Mouse (Mus musculus): Measurements from ENCODE around the gene Cfap43. TPM values are rescaled to one million over a fixed set of nuclear protein-coding genes. Genes with fewer than 3 reads are reported as not detected.

The Cfap43 gene
- polyA plus RNA-seq, 1 experiment from 2014 or later = 1.4 TPM

- Histone ChIP-seq H3K4me2 (ENCODE audit: low read length) (no peak within 1 kb of the TSS), H3K9ac (ENCODE audit: low read length) (no peak within 1 kb of the TSS), H3K9me3 (replicated peaks; ENCODE audit: control insufficient read depth, low read length) (no peaks in the 10 kb centered on the region), H3K27ac (ENCODE audit: low read depth, low read length) (no peak within 1 kb of the TSS), H3K27me3 (replicated peaks; ENCODE audit: control insufficient read depth, insufficient read depth, low read length) (no peaks in the 10 kb centered on the region), H3K36me3 (ENCODE audit: control insufficient read depth, insufficient read depth, low read length) (no peaks in the 10 kb centered on the region), H3K4me3 (ENCODE audit: low read depth, low read length) (no peak within 1 kb of the TSS), H3K4me1 (ENCODE audit: control insufficient read depth, insufficient read depth, low read length) (no peaks in the 10 kb centered on the region)
- DNase-seq (ENCODE audit: low spot score) (no peak), ATAC-seq (no peak)
- WGBS = 81% methylated on average over 6 of the region's 6 CpGs
Observed at GRCm38 (mm10) chr19:47691994-47692393, 227.1 kb downstream of the Cfap43 start, which contains the start of gene Col17a1. TSS of gene Col17a1 (minus strand) at chr19:47692094.

DNA sequence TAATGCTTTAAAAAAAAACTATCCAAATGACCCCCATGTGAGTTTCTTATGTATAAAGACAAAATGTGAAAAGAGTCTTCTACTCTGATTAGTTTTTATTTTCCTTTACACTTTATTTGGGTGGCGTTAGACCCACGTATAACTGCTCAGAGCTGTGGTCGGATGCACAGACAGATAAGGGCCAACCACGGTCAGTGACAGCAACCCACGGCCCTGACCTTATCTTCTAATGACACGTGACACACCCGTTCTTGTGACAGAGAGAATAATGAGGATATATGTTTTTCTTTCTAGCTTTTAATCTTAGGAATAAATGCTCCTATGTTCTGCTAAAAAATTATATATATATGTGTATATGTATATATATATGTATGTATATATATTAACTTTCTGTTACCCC, 229.5 kb downstream of the Cfap43 start:
- H3K4me1 ChIP-seq (ENCODE audit: control insufficient read depth, insufficient read depth, low read length) = no peaks in the 10 kb centered on the region
- ATAC-seq (no peak), DNase-seq (ENCODE audit: low spot score) (no peak)
- WGBS = 92% methylated on average over 7 of the region's 7 CpGs
- H3K4me3 ChIP-seq (ENCODE audit: low read depth, low read length) = no peak overlapping the region
- H3K36me3 ChIP-seq (ENCODE audit: control insufficient read depth, insufficient read depth, low read length) = no peaks in the 10 kb centered on the region
- H3K9ac ChIP-seq (ENCODE audit: low read length) = no peak overlapping the region
- no peak overlapping the region for H3K4me2 ChIP-seq (ENCODE audit: low read length)
- H3K27ac ChIP-seq (ENCODE audit: low read depth, low read length) = no peak overlapping the region
- H3K9me3 ChIP-seq (replicated peaks; ENCODE audit: control insufficient read depth, low read length) = no peaks in the 10 kb centered on the region
- H3K27me3 ChIP-seq (replicated peaks; ENCODE audit: control insufficient read depth, insufficient read depth, low read length) = no peaks in the 10 kb centered on the region

Small RNAs within 50 kb of the gene (microRNA-seq; reads per million reads assigned to microRNA genes)
- gene Gm22240 (not detected), gene Mir8090 (not detected)

Other genes starting within 250 kb of the Cfap43 start
- gene Col17a1, start 227.2 kb downstream of the Cfap43 start, polyA plus RNA-seq (2014; fragmentation: Nextera tagmentation; extraction: Ambion mirVana) = 0.12 and 0.15 TPM in 2 replicates
- gene Sfr1, start 187.6 kb downstream of the Cfap43 start, polyA plus RNA-seq (2014; fragmentation: Nextera tagmentation; extraction: Ambion mirVana) = 206 and 212 TPM in 2 replicates
- 105 and 120 TPM in 2 replicates for gene Gsto1, start 64.3 kb downstream of the Cfap43 start, polyA plus RNA-seq (2014; fragmentation: Nextera tagmentation; extraction: Ambion mirVana)
- 1.1 TPM in 2 replicates for gene Gsto2, start 53.8 kb downstream of the Cfap43 start, polyA plus RNA-seq (2014; fragmentation: Nextera tagmentation; extraction: Ambion mirVana)
- gene Itprip, start within 50 bp of the Cfap43 start, polyA plus RNA-seq (2014; fragmentation: Nextera tagmentation; extraction: Ambion mirVana) = 5.4 and 6.4 TPM in 2 replicates
- gene Cfap58, start 18.4 kb upstream of the Cfap43 start, polyA plus RNA-seq (2014; fragmentation: Nextera tagmentation; extraction: Ambion mirVana) = 0.37 and 0.50 TPM in 2 replicates

All from forebrain, embryonic 14.5 days (tissue).